Mouse (Mus musculus) left cerebral cortex, adult 9 months (tissue): ENCODE measurements at regions not wholly inside any gene's neighbourhood (a gene's known extent, or its start where the extent isn't known, plus 50 kb on each side); places are given as distances from the start of the nearest gene placed in this dataset.

Experiments
- DNase-seq, 2 experiments: peaks; one replicate each; pipeline ENCODE4 v3.0.0; 2022; ENCODE audit warnings: low spot score in 2 of 2

- no peak for DNase-seq
These were observed 59.9 kb upstream of the Lrrn2 start for GRCm38 (mm10) chr1:132820136-132820535.

- peak in 1 of 2 experiments; percentile 32 for DNase-seq
These were observed 61.8 kb upstream of the Lrrn2 start for GRCm38 (mm10) chr1:132818296-132818695.

- DNase-seq: no peak
These were observed 62.7 kb upstream of the Lrrn2 start for GRCm38 (mm10) chr1:132817366-132817765.

GRCm38 (mm10) chr1:132805543-132805942 is 63.9 kb upstream of the Nfasc start:
- DNase-seq: no peak

GRCm38 (mm10) chr1:132803842-132804241 is 62.2 kb upstream of the Nfasc start:
- DNase-seq: no peak

- DNase-seq: peak in 1 of 2 experiments; percentile 19
These were observed 60.8 kb upstream of the Nfasc start for GRCm38 (mm10) chr1:132802380-132802779.

GRCm38 (mm10) chr1:132800285-132800684 is 58.7 kb upstream of the Nfasc start:
- no peak for DNase-seq

- DNase-seq: no peak
These were observed 57.7 kb upstream of the Nfasc start for GRCm38 (mm10) chr1:132799258-132799657.

- DNase-seq: no peak
These were observed 52.9 kb upstream of the Nfasc start for GRCm38 (mm10) chr1:132794462-132794861.
